In genomic region chr9:108469845-108470244, GRCm38 (mm10) we compare ENCODE assay signal across 22 mouse cellular contexts. TPM values are rescaled to one million over a fixed set of nuclear protein-coding genes. Genes with fewer than 3 reads are reported as not detected.
A peak's percentile ranks its signal among the peaks of the same experiment; 100 is the strongest.
DNase-seq lines count a peak whose midpoint lies in the region; ATAC-seq and TF ChIP-seq lines count a peak whose summit lies in the region.
"Had no signal": no experiment of that assay in that cellular context is flagged by ENCODE, and none has a peak within 500 bp of the region (broad histone marks: within the 10 kb centered on the region; RNA-seq: fewer than 3 reads in every experiment).

No protein-coding gene starts in this region.

- H3K27me3 ChIP-seq in intestine, embryonic 15.5 days (replicated peaks), result no peaks in the 10 kb centered on the region
- H3K27me3 ChIP-seq in intestine, postnatal 0 days (replicated peaks; ENCODE audit: control insufficient read depth, insufficient read depth, low read length), result no peaks in the 10 kb centered on the region
- H3K27me3 ChIP-seq in lung, postnatal 0 days (replicated peaks; ENCODE audit: insufficient read depth, low read length), result no peaks in the 10 kb centered on the region
- H3K27me3 ChIP-seq: embryonic facial prominence, embryonic 12.5 days; heart, embryonic 12.5 days had no signal

- H3K36me3 ChIP-seq in intestine, embryonic 15.5 days, result peaks cover 12% of the 10 kb centered on the region
- H3K36me3 ChIP-seq in intestine, postnatal 0 days (ENCODE audit: control insufficient read depth, insufficient read depth), result peaks cover 8% of the 10 kb centered on the region
- peaks cover 5% of the 10 kb centered on the region for H3K36me3 ChIP-seq in lung, postnatal 0 days (ENCODE audit: insufficient read depth, low read length)

- WGBS in intestine, embryonic 15.5 days, result 39% methylated on average over 4 of the region's 4 CpGs
- WGBS in intestine, postnatal 0 days, result 28% methylated on average over 4 of the region's 4 CpGs
- 37% methylated on average over 4 of the region's 4 CpGs for WGBS in lung, postnatal 0 days

- peak overlapping the region; percentile 58; the same call in 1 of the 2 replicates for H3K27ac ChIP-seq in intestine, embryonic 15.5 days
- no peak overlapping the region for H3K27ac ChIP-seq in intestine, postnatal 0 days (ENCODE audit: low read depth, low read length)
- no peak overlapping the region for H3K27ac ChIP-seq in lung, postnatal 0 days (ENCODE audit: low read length)
- H3K27ac ChIP-seq: embryonic facial prominence, embryonic 12.5 days had no signal

- TF ChIP-seq EP300 in lung, postnatal 0 days (IDR thresholded peaks at IDR 0.05), result no peak

- DNase-seq in lung, postnatal 0 days (ENCODE audit: low spot score), result no peak
- no peak for DNase-seq in lung, postnatal 36 days
- peak; percentile 56 for DNase-seq in ZHBTc4 (ENCODE audit: low read depth, low spot score)
- DNase-seq in yolk sac, embryonic 10.5 days (ENCODE audit: low spot score), result peak; percentile 76
- DNase-seq in kidney, adult 9 months, result no peak
- DNase-seq: adrenal gland, postnatal 14 days; cerebellum, adult 11-12 months; cerebellum, adult 9-10 months; cerebellum, postnatal 25 days; gastrocnemius, postnatal 10 days had no signal

- no peak overlapping the region for H3K4me2 ChIP-seq in intestine, embryonic 15.5 days (replicated peaks)
- no peak overlapping the region for H3K4me2 ChIP-seq in intestine, postnatal 0 days (replicated peaks; ENCODE audit: low read depth)
- no peak overlapping the region for H3K4me2 ChIP-seq in lung, postnatal 0 days (replicated peaks; ENCODE audit: low read depth, low read length)
- H3K4me2 ChIP-seq: embryonic facial prominence, embryonic 12.5 days; heart, embryonic 12.5 days had no signal

- H3K9ac ChIP-seq in intestine, embryonic 15.5 days, result no peak overlapping the region
- no peak overlapping the region for H3K9ac ChIP-seq in intestine, postnatal 0 days (ENCODE audit: low read depth, low read length)
- H3K9ac ChIP-seq in lung, postnatal 0 days (replicated peaks; ENCODE audit: low read depth), result no peak overlapping the region
- H3K9ac ChIP-seq: embryonic facial prominence, embryonic 12.5 days; heart, embryonic 12.5 days had no signal

- ATAC-seq in intestine, embryonic 15.5 days, result no peak
- ATAC-seq in intestine, postnatal 0 days, result no peak
- ATAC-seq in lung, postnatal 0 days, result peak; percentile 59
- ATAC-seq: activated CD4-positive, CD25-positive, alpha-beta regulatory T cell, adult 4 months; forebrain, embryonic 16.5 days had no signal

- H3K4me1 ChIP-seq in intestine, embryonic 15.5 days (replicated peaks), result no peaks in the 10 kb centered on the region; the same call in 1 of the 2 replicates
- H3K4me1 ChIP-seq in intestine, postnatal 0 days (replicated peaks; ENCODE audit: control insufficient read depth, insufficient read depth, low read length), result no peaks in the 10 kb centered on the region
- no peaks in the 10 kb centered on the region for H3K4me1 ChIP-seq in lung, postnatal 0 days (ENCODE audit: insufficient read depth, low read depth, low read length)
- H3K4me1 ChIP-seq: embryonic facial prominence, embryonic 12.5 days; heart, embryonic 12.5 days had no signal

- no peak overlapping the region for H3K4me3 ChIP-seq in intestine, embryonic 15.5 days (replicated peaks)
- no peak overlapping the region for H3K4me3 ChIP-seq in intestine, postnatal 0 days (ENCODE audit: low read depth, low read length)
- H3K4me3 ChIP-seq in lung, postnatal 0 days (ENCODE audit: low read depth, low read length), result no peak overlapping the region
- H3K4me3 ChIP-seq: embryonic facial prominence, embryonic 12.5 days; heart, embryonic 12.5 days had no signal

- H3K9me3 ChIP-seq in intestine, embryonic 15.5 days, result no peaks in the 10 kb centered on the region
- H3K9me3 ChIP-seq in intestine, postnatal 0 days (ENCODE audit: control insufficient read depth), result no peaks in the 10 kb centered on the region
- no peaks in the 10 kb centered on the region for H3K9me3 ChIP-seq in lung, postnatal 0 days (ENCODE audit: low read length)
- H3K9me3 ChIP-seq: embryonic facial prominence, embryonic 12.5 days; heart, embryonic 12.5 days had no signal

- no peak for TF ChIP-seq CTCF in intestine, postnatal 0 days (IDR thresholded peaks at IDR 0.05; ENCODE audit: low read depth)
- TF ChIP-seq CTCF in lung, postnatal 0 days (IDR thresholded peaks at IDR 0.05), result no peak

RNA-seq across cellular contexts. Expression of gene Klhdc8b, which starts 8.5 kb away (rescaled TPM):
- 48.7 and 54.2 TPM in 2 replicates for polyA plus RNA-seq in intestine, embryonic 15.5 days (2015; fragmentation: Nextera tagmentation; extraction: Ambion mirVana)
- 24.2 and 24.8 TPM in 2 replicates for polyA plus RNA-seq in intestine, postnatal 0 days (2015; fragmentation: Nextera tagmentation; extraction: Ambion mirVana)
- polyA plus RNA-seq in lung, postnatal 0 days (2015; fragmentation: Nextera tagmentation; extraction: Ambion mirVana), result 60.5 and 77.6 TPM in 2 replicates

RNA-seq across cellular contexts. Expression of gene Ccdc71, which starts 9.5 kb away (rescaled TPM):
- 51.2 and 53.9 TPM in 2 replicates for polyA plus RNA-seq in intestine, embryonic 15.5 days (2015; fragmentation: Nextera tagmentation; extraction: Ambion mirVana)
- polyA plus RNA-seq in intestine, postnatal 0 days (2015; fragmentation: Nextera tagmentation; extraction: Ambion mirVana), result 29.4 and 30.2 TPM in 2 replicates
- 42.1 and 44.3 TPM in 2 replicates for polyA plus RNA-seq in lung, postnatal 0 days (2015; fragmentation: Nextera tagmentation; extraction: Ambion mirVana)

RNA-seq across cellular contexts. Expression of gene Lamb2, which starts 9.7 kb away (rescaled TPM):
- polyA plus RNA-seq in intestine, embryonic 15.5 days (2015; fragmentation: Nextera tagmentation; extraction: Ambion mirVana), result 29.5 and 35.0 TPM in 2 replicates
- 8.9 and 10.1 TPM in 2 replicates for polyA plus RNA-seq in intestine, postnatal 0 days (2015; fragmentation: Nextera tagmentation; extraction: Ambion mirVana)
- polyA plus RNA-seq in lung, postnatal 0 days (2015; fragmentation: Nextera tagmentation; extraction: Ambion mirVana), result 54.8 and 55.2 TPM in 2 replicates

RNA-seq across cellular contexts. Expression of gene Usp19, which starts 20.6 kb away (rescaled TPM):
- 49.5 and 52.4 TPM in 2 replicates for polyA plus RNA-seq in intestine, embryonic 15.5 days (2015; fragmentation: Nextera tagmentation; extraction: Ambion mirVana)
- polyA plus RNA-seq in intestine, postnatal 0 days (2015; fragmentation: Nextera tagmentation; extraction: Ambion mirVana), result 17.2 and 17.6 TPM in 2 replicates
- polyA plus RNA-seq in lung, postnatal 0 days (2015; fragmentation: Nextera tagmentation; extraction: Ambion mirVana), result 37.1 and 39.4 TPM in 2 replicates

RNA-seq across cellular contexts. Expression of gene BC048562, which starts 33.6 kb away (rescaled TPM):
- not detected in 2 replicates for polyA plus RNA-seq in intestine, embryonic 15.5 days (2015; fragmentation: Nextera tagmentation; extraction: Ambion mirVana)
- not detected in 2 replicates for polyA plus RNA-seq in intestine, postnatal 0 days (2015; fragmentation: Nextera tagmentation; extraction: Ambion mirVana)
- not detected in 2 replicates for polyA plus RNA-seq in lung, postnatal 0 days (2015; fragmentation: Nextera tagmentation; extraction: Ambion mirVana)
- polyA plus RNA-seq: activated CD4-positive, CD25-positive, alpha-beta regulatory T cell, adult 4 months; C2C12; cortical plate, adult 2 months; embryonic facial prominence, embryonic 12.5 days; forebrain, embryonic 11.5 days; forebrain, embryonic 16.5 days; frontal cortex, adult 2 months; heart, embryonic 12.5 days; heart, embryonic 16.5 days; hindbrain, embryonic 11.5 days had no signal

Comparison
In these comparisons a context has a peak if more than half of its experiments do, and no peak if none do; other contexts are left out.
1. DNase-seq: peak in ZHBTc4 (single experiment) and yolk sac, embryonic 10.5 days (single experiment); none in lung, postnatal 0 days (single experiment), lung, postnatal 36 days (single experiment) and kidney, adult 9 months (single experiment).